Mouse (Mus musculus): Measurements from ENCODE around the gene Clmn.

- TF ChIP-seq CTCF (IDR thresholded peaks at IDR 0.05; ENCODE audit: low read depth) = no peak
- TF ChIP-seq EP300 (IDR thresholded peaks at IDR 0.05; ENCODE audit: low read depth) = no peak
These were observed 111.2 kb downstream of the Clmn start for GRCm38 (mm10) chr12:104753686-104754085.

Data from heart, postnatal 0 days (tissue).